Mouse (Mus musculus): ENCODE results near the gene Nln. TPM values are rescaled to one million over a fixed set of nuclear protein-coding genes. Genes with fewer than 3 reads are reported as not detected.

Gene Nln
- polyA plus RNA-seq (2014; fragmentation: Illumina TruSeq; extraction: RNeasy Lipid Tissue Mini Kit (QIAGEN cat#74804); ENCODE audit: low read depth, low replicate concordance), result 37.2 TPM

DNA sequence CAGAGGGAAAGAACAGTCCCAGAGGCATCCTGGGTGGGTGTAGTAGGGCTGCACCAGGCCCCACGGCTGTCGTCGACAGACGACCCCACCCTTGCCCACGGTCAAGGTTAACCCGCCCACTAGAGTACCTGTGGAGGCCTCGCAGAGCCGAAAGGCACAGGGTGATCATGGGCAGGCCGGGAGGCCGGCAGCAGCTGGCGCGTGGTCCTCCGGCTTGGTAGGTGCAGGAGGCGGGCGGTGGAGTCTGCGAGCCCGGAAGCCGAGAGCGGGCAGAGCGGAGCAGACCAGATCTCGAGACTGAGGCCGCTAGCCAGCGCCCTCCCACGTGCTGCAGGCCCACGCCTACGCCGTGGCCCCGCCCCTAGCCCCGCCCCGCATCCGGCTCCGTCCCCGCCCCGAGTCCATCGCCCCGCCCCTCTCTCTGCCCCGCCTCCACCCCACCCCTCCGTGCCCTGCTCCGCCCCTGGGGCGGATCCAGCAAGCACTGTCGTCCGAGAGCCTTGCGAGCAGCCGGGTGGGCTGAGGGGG lies at the start of gene Nln, which contains the start of gene Sgtb:
Nln (minus strand) TSS at position 327 of the 528 bp plus-strand sequence.
Sgtb (plus strand) TSS at position 454 of the 528 bp plus-strand sequence.

Other genes with a start within 250 kb of the Nln start
- gene Erbin, start 189.1 kb downstream of the Nln start, polyA plus RNA-seq (2014; fragmentation: Illumina TruSeq; extraction: RNeasy Lipid Tissue Mini Kit (QIAGEN cat#74804); ENCODE audit: low read depth, low replicate concordance), result 64.3 TPM
- 2.1 TPM for gene Sgtb, start 127 bp upstream of the Nln start, polyA plus RNA-seq (2014; fragmentation: Illumina TruSeq; extraction: RNeasy Lipid Tissue Mini Kit (QIAGEN cat#74804); ENCODE audit: low read depth, low replicate concordance)
- 40.7 TPM for gene Trappc13, start 68.9 kb upstream of the Nln start, polyA plus RNA-seq (2014; fragmentation: Illumina TruSeq; extraction: RNeasy Lipid Tissue Mini Kit (QIAGEN cat#74804); ENCODE audit: low read depth, low replicate concordance)
- gene Trim23, start 69.2 kb upstream of the Nln start, polyA plus RNA-seq (2014; fragmentation: Illumina TruSeq; extraction: RNeasy Lipid Tissue Mini Kit (QIAGEN cat#74804); ENCODE audit: low read depth, low replicate concordance), result 30.7 TPM
- 6.6 TPM for gene Cenpk, start 119.0 kb upstream of the Nln start, polyA plus RNA-seq (2014; fragmentation: Illumina TruSeq; extraction: RNeasy Lipid Tissue Mini Kit (QIAGEN cat#74804); ENCODE audit: low read depth, low replicate concordance)
- 18.3 TPM for gene Ppwd1, start 119.2 kb upstream of the Nln start, polyA plus RNA-seq (2014; fragmentation: Illumina TruSeq; extraction: RNeasy Lipid Tissue Mini Kit (QIAGEN cat#74804); ENCODE audit: low read depth, low replicate concordance)
- 0.79 TPM for gene Adamts6, start 178.2 kb upstream of the Nln start, polyA plus RNA-seq (2014; fragmentation: Illumina TruSeq; extraction: RNeasy Lipid Tissue Mini Kit (QIAGEN cat#74804); ENCODE audit: low read depth, low replicate concordance)